Mouse (Mus musculus): ENCODE measurements at regions not wholly inside any gene's neighbourhood (a gene's known extent, or its start where the extent isn't known, plus 50 kb on each side); places are given as distances from the start of the nearest gene placed in this dataset.

DNA sequence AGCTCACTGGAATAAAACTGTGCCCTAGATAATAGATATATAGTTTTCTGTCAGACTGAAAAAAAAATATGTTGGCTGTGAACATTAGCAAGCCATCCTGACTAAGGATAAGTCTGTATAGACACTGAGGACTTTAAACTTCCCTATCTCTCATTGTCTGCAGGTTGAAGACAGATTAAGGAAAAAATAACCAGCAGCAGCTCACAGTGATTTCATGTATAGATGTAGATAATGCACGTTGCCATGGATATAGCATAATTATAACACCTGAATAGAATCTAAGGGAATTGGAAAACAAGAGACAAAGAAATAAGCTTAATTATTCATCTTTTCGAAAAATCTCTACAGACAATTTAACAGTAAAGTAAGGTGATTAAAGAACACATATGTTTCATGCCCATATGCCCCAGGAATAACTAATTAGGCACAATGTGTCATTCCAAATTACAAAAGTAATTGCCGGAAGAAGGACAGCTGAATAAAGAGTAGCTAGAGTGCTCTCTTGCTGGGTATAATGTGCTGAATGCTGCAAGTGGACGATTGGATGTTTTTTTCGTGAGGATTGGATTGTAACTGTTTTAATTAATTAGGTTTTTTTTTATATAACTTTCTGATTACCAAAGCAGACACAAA, 246.6 kb downstream of the Akain1 start:
- no peak for ATAC-seq (ENCODE audit: insufficient read depth, low FRiP score, low read depth)
- H3K4me3 ChIP-seq (replicated peaks): no peak overlapping the region
- no peak overlapping the region for H3K4me2 ChIP-seq
- WGBS: 76% methylated on average over 5 of the region's 5 CpGs
- H3K4me1 ChIP-seq: no peaks in the 10 kb centered on the region
- no peaks in the 10 kb centered on the region for H3K36me3 ChIP-seq
- H3K9ac ChIP-seq: no peak overlapping the region
- no peaks in the 10 kb centered on the region for H3K27me3 ChIP-seq (replicated peaks)
- no peak overlapping the region for H3K27ac ChIP-seq
- H3K9me3 ChIP-seq: no peaks in the 10 kb centered on the region

DNA sequence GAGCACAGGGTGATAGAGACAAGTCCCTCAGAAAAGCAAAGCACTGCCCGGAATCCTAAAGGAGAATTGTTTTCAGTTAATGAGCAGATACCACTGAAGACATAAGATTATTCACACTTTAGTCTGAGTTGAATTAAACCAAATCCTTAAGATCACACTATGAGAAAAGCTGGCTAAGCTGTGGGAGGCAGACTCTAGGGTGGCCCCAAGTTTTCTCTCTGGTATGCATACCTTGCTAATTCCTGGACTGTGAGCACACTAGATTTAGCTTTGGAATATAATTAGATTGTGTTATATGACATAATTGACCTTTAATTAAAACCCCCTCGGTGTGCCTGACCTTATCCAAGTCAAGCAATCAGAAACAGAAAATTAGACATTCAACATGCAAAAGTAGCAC, 247.3 kb downstream of the Akain1 start:
- no peak overlapping the region for H3K27ac ChIP-seq
- H3K36me3 ChIP-seq: no peaks in the 10 kb centered on the region
- H3K9ac ChIP-seq: no peak overlapping the region
- H3K9me3 ChIP-seq: no peaks in the 10 kb centered on the region
- H3K27me3 ChIP-seq (replicated peaks): no peaks in the 10 kb centered on the region
- WGBS: 64% methylated on average over 2 of the region's 2 CpGs
- H3K4me2 ChIP-seq: no peak overlapping the region
- no peak overlapping the region for H3K4me3 ChIP-seq (replicated peaks)
- H3K4me1 ChIP-seq: no peaks in the 10 kb centered on the region
- no peak for ATAC-seq (ENCODE audit: insufficient read depth, low FRiP score, low read depth)

DNA sequence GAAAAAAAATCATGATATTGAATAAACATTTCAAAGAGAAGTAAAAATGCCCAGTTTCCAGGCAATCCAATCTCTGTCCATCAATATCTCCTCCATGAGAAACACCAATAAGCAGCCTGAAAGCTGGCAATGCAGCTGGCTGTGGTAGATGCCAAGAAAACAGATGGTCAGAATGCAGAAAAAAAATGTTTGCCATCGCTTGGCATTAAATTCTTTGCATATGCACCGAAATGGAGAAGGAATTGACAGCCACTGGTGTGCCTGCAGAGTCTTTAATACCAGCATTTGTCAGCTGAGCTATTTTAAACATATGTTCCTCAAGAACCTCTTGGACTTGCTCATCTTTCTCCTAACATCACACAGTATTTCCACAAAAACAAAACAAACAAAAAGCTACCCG, 256.2 kb downstream of the Akain1 start:
- H3K4me3 ChIP-seq (replicated peaks): no peak overlapping the region
- no peaks in the 10 kb centered on the region for H3K27me3 ChIP-seq (replicated peaks)
- H3K4me2 ChIP-seq: no peak overlapping the region
- ATAC-seq (ENCODE audit: insufficient read depth, low FRiP score, low read depth): no peak
- no peak overlapping the region for H3K9ac ChIP-seq
- no peaks in the 10 kb centered on the region for H3K4me1 ChIP-seq
- H3K27ac ChIP-seq: no peak overlapping the region
- no peaks in the 10 kb centered on the region for H3K9me3 ChIP-seq
- WGBS: 69% methylated on average over 3 of the region's 3 CpGs
- no peaks in the 10 kb centered on the region for H3K36me3 ChIP-seq

DNA sequence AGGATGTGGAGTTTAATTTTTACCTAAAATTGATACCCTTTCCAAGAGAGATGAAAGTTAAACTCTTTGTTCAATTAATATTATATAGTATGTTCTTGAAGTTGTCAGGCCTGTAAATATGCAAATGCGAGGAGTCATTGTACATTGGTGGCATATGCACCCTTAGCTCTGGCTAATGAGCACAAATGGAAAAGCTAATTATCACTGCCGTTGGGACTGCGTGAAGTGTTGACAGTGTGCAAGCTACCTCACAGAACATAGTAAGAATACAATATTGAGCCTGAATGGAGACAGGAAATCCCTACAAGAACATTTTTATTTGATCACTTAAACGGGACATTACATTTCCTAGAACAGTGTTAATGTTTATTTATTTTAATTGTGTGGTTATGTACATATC, 241.5 kb upstream of the Dlgap1 start:
- H3K4me3 ChIP-seq (replicated peaks): no peak overlapping the region
- no peaks in the 10 kb centered on the region for H3K9me3 ChIP-seq
- 83% methylated on average over 4 of the region's 4 CpGs for WGBS
- H3K27ac ChIP-seq: no peak overlapping the region
- ATAC-seq (ENCODE audit: insufficient read depth, low FRiP score, low read depth): no peak
- no peaks in the 10 kb centered on the region for H3K36me3 ChIP-seq
- H3K9ac ChIP-seq: no peak overlapping the region
- H3K27me3 ChIP-seq (replicated peaks): no peaks in the 10 kb centered on the region
- no peaks in the 10 kb centered on the region for H3K4me1 ChIP-seq
- H3K4me2 ChIP-seq: no peak overlapping the region

DNA sequence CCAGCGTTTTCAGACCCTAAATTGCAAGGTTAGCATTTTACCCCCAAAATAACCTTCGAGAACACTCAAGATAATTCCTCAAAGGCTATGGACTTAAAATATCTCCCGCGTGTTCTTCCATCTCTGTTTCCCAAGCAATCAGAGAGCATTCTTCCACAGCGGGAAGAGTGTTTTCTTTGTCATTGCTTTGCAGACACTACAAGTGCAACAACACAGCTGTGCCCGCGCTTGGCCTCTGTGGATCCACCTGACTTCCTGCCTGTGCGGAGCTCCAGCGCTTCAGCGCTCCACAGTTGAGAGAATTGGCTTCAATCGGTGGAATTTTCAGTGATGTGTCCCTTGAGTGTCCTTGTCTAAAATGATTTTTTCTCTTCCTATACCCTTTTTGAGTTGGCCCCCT, 235.9 kb upstream of the Dlgap1 start:
- H3K27me3 ChIP-seq (replicated peaks): no peaks in the 10 kb centered on the region
- no peak overlapping the region for H3K9ac ChIP-seq
- no peak overlapping the region for H3K4me2 ChIP-seq
- no peak for ATAC-seq (ENCODE audit: insufficient read depth, low FRiP score, low read depth)
- 88% methylated on average over 11 of the region's 11 CpGs for WGBS
- no peak overlapping the region for H3K4me3 ChIP-seq (replicated peaks)
- H3K27ac ChIP-seq: no peak overlapping the region
- no peaks in the 10 kb centered on the region for H3K36me3 ChIP-seq
- H3K9me3 ChIP-seq: no peaks in the 10 kb centered on the region
- no peaks in the 10 kb centered on the region for H3K4me1 ChIP-seq

DNA sequence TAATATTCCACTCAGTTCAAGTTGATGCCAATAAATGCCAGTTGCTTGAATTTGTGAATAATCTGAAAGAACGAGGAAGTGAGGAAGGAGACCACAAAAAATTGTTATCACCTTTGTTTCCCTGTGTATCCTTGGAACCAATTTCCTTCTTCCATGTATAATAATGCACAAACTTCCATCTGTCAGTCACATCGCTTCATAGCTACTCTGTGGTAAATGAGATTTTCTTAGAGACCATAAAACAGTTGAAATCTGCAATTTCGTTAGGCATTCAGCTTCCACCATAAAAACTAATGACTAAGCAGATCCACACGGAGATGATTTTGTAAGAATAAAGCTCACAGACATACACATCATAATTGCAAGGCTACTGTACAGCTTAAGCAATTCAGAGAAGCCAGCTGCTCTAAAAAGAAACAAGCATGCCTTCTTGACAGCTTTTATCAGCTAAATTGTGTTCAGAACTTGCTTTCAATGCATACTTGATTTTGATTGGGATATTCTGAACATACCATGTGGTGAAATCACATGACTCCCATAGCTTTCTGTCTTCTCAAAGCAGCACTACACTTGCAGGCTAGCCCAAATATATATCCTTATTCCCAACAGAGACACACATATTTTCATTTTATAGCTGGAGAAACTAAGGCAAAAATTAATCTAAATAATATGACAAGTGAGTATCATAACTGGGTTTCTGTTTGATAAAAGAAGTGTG, 232.3 kb upstream of the Dlgap1 start:
- Histone ChIP-seq H3K27me3 (replicated peaks) (no peaks in the 10 kb centered on the region), H3K4me3 (replicated peaks) (no peak overlapping the region), H3K9me3 (no peaks in the 10 kb centered on the region), H3K27ac (no peak overlapping the region), H3K36me3 (no peaks in the 10 kb centered on the region), H3K4me1 (no peaks in the 10 kb centered on the region), H3K9ac (no peak overlapping the region), H3K4me2 (no peak overlapping the region)
- no peak for ATAC-seq (ENCODE audit: insufficient read depth, low FRiP score, low read depth)
- WGBS: 62% methylated on average over 4 of the region's 4 CpGs

DNA sequence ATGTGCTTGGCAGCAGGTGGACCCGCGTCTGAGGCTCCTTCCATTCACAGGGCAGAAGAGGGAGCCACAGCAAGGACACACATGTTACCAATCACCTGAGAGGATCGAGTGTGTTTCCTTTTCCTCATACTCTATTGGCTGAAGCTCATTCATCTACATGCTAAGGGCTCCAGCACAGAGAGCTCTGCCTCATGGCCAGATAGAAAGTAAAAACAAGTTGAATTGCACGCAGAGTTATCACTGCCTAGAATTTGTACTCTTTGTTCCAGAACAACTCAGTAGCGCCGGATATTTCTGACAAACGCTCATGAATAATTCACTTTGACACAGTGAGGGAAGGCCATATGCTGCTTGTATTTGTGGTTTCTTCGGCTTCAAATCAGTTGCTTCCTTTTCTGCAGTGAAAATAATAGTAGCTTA, 199.9 kb upstream of the Dlgap1 start:
- WGBS: 76% methylated on average over 8 of the region's 8 CpGs
- H3K4me2 ChIP-seq: no peak overlapping the region
- no peak overlapping the region for H3K27ac ChIP-seq
- no peaks in the 10 kb centered on the region for H3K9me3 ChIP-seq
- no peaks in the 10 kb centered on the region for H3K36me3 ChIP-seq
- H3K4me1 ChIP-seq: no peaks in the 10 kb centered on the region
- no peak overlapping the region for H3K4me3 ChIP-seq (replicated peaks)
- H3K9ac ChIP-seq: no peak overlapping the region
- ATAC-seq (ENCODE audit: insufficient read depth, low FRiP score, low read depth): no peak
- no peaks in the 10 kb centered on the region for H3K27me3 ChIP-seq (replicated peaks)

DNA sequence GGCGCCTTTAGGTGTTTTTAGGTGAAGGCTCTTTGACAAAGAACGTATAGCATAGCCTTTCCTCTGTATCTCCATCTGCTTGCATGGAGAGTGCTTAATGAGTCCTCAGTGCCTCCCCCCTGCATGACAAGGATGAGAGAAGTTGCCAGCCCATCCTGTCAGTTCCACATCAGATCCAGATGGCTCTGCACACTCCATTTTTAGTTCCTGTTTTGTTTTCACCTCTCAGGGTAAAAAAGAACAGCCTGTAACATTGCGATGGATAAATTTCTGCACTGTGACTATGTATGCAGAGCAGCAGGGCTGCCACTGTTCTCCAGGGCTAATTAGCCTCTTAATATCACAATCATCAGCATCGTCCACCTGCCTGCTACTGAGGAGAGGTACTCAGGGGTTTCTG, 198.8 kb upstream of the Dlgap1 start:
- H3K27ac ChIP-seq: no peak overlapping the region
- 70% methylated on average over 4 of the region's 4 CpGs for WGBS
- no peak overlapping the region for H3K4me3 ChIP-seq (replicated peaks)
- H3K4me2 ChIP-seq: no peak overlapping the region
- H3K4me1 ChIP-seq: no peaks in the 10 kb centered on the region
- H3K9me3 ChIP-seq: no peaks in the 10 kb centered on the region
- no peaks in the 10 kb centered on the region for H3K36me3 ChIP-seq
- H3K9ac ChIP-seq: no peak overlapping the region
- no peak for ATAC-seq (ENCODE audit: insufficient read depth, low FRiP score, low read depth)
- no peaks in the 10 kb centered on the region for H3K27me3 ChIP-seq (replicated peaks)

DNA sequence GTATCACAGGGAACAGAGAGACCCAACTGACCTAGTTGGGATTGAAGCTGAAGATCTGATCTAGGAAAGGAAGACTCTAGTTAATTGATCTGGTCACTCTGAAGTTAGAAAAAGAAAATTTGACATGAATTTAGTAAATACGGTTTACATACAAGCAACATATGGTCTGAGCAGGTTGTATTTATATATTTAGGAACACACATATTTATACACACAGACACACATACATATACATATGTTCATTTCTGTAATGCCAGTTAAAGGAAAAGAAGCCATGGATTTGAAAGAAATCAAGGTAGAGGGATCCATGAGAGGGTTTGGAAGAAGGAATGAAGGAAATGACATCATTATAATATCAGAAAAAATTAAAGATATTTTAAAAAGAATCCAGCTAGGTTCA, 187.7 kb upstream of the Dlgap1 start:
- Histone ChIP-seq H3K27me3 (replicated peaks) (no peaks in the 10 kb centered on the region), H3K4me1 (no peaks in the 10 kb centered on the region), H3K27ac (no peak overlapping the region), H3K9ac (no peak overlapping the region), H3K36me3 (no peaks in the 10 kb centered on the region), H3K9me3 (no peaks in the 10 kb centered on the region), H3K4me2 (no peak overlapping the region), H3K4me3 (replicated peaks) (no peak overlapping the region)
- ATAC-seq (ENCODE audit: insufficient read depth, low FRiP score, low read depth): no peak
- WGBS: 87% methylated on average over 1 of the region's 1 CpGs

DNA sequence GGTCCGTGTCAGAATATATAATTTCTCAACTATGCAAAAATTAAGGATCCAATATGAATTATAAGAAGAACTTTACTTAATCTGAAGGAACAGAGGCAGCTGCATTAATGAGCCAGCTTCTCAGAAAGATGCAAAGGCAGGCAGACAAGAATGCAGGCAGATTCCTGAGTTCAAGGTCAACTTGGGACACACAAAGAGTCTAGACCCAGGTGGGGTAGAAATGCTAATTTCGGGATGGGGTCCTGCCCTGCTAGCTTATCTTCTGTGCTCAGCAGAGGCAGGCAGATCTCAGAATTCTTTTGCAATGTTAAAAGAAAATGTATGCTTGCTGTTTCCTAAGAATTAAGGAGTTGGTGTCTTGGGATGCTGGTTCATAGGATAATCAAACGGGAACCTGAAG, 181.9 kb upstream of the Dlgap1 start:
- Histone ChIP-seq H3K27ac (no peak overlapping the region), H3K27me3 (replicated peaks) (no peaks in the 10 kb centered on the region), H3K4me1 (no peaks in the 10 kb centered on the region), H3K9ac (no peak overlapping the region), H3K4me3 (replicated peaks) (no peak overlapping the region), H3K4me2 (no peak overlapping the region), H3K9me3 (no peaks in the 10 kb centered on the region), H3K36me3 (no peaks in the 10 kb centered on the region)
- no peak for ATAC-seq (ENCODE audit: insufficient read depth, low FRiP score, low read depth)
- WGBS: 73% methylated on average over 3 of the region's 3 CpGs

DNA sequence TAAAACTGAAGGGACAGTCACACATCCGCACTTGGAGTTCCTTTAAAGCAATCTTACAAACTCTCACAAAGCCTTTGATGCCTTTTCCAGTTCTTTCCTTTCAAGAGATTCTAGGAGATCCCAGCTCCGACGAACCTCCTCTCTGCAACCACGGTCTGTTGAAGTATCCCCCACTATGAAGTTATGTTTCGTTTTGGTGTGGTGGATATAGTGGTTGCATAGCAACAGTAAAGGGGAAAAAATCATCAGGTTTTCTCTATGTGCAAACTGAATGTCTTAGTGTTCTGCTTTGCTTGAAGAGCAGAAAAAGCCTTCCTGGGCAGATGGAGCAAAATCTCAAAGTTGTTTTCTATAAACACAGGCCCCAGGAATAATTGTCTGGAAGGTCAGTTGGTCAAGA, 147.4 kb upstream of the Dlgap1 start:
- Histone ChIP-seq H3K9ac (no peak overlapping the region), H3K36me3 (no peaks in the 10 kb centered on the region), H3K27ac (no peak overlapping the region), H3K27me3 (replicated peaks) (no peaks in the 10 kb centered on the region), H3K9me3 (no peaks in the 10 kb centered on the region), H3K4me2 (no peak overlapping the region), H3K4me1 (no peaks in the 10 kb centered on the region), H3K4me3 (replicated peaks) (no peak overlapping the region)
- no peak for ATAC-seq (ENCODE audit: insufficient read depth, low FRiP score, low read depth)
- WGBS: 81% methylated on average over 5 of the region's 5 CpGs

DNA sequence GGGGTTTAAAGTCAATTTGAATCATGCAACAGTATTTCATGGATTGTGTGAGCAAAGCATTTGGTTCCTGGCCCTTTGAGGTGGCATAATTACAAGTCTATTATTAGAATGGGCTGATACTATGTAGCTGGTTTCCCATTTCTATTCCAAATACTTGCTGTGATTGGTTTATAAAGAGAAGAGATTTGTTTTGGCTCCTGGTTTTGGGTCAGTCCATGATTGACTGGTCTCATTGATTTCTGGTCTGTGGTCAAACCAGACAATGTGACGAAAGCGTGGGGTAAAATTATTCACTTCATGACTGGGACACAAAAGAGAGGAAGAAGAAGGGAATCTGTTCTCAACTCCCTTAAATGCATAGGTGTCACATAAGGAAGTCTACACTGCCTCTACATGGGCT, 147.0 kb upstream of the Dlgap1 start:
- H3K4me1 ChIP-seq: no peaks in the 10 kb centered on the region
- H3K27ac ChIP-seq: no peak overlapping the region
- no peak overlapping the region for H3K4me3 ChIP-seq (replicated peaks)
- no peak overlapping the region for H3K9ac ChIP-seq
- ATAC-seq (ENCODE audit: insufficient read depth, low FRiP score, low read depth): no peak
- WGBS: 77% methylated on average over 2 of the region's 2 CpGs
- H3K9me3 ChIP-seq: no peaks in the 10 kb centered on the region
- no peaks in the 10 kb centered on the region for H3K36me3 ChIP-seq
- no peak overlapping the region for H3K4me2 ChIP-seq
- no peaks in the 10 kb centered on the region for H3K27me3 ChIP-seq (replicated peaks)

DNA sequence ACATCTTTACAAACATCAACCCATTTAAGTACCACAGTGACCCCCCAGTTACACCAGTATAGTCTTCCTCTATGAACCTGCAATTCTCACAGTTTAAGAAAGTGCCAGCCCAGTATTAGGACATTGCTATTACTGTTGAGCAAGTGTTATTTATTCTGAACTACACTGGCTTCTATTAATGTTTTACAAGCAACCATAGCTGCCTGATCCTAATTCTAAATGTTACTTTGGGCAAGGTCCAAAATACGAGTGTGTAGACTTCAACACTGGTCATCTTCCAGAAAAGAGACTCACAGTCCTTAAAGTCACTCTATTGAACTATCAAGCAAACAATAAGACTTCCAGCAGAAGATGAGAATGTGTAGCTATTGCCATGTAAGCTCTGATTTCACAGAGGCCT, 146.0 kb upstream of the Dlgap1 start:
- Histone ChIP-seq H3K4me1 (no peaks in the 10 kb centered on the region), H3K4me2 (no peak overlapping the region), H3K27me3 (replicated peaks) (no peaks in the 10 kb centered on the region), H3K4me3 (replicated peaks) (no peak overlapping the region), H3K36me3 (no peaks in the 10 kb centered on the region), H3K9ac (no peak overlapping the region), H3K27ac (no peak overlapping the region), H3K9me3 (no peaks in the 10 kb centered on the region)
- 69% methylated on average over 1 of the region's 1 CpGs for WGBS
- no peak for ATAC-seq (ENCODE audit: insufficient read depth, low FRiP score, low read depth)

All from stomach, embryonic 15.5 days (tissue).